Mouse (Mus musculus) kidney, postnatal 4 days (tissue): ENCODE measurements around the gene Gpr160.
"Not testable (repeated sequence)": the region's sequence is repeated elsewhere in the genome, so short reads cannot be mapped to it uniquely, and the experiment has no call there.

Experiments used
- DNase-seq, 2 experiments: peaks; one replicate each; pipeline ENCODE4 v3.0.0; 2021; ENCODE audit warnings: mixed read lengths in 2 of 2

Gpr160 gene

DNA sequence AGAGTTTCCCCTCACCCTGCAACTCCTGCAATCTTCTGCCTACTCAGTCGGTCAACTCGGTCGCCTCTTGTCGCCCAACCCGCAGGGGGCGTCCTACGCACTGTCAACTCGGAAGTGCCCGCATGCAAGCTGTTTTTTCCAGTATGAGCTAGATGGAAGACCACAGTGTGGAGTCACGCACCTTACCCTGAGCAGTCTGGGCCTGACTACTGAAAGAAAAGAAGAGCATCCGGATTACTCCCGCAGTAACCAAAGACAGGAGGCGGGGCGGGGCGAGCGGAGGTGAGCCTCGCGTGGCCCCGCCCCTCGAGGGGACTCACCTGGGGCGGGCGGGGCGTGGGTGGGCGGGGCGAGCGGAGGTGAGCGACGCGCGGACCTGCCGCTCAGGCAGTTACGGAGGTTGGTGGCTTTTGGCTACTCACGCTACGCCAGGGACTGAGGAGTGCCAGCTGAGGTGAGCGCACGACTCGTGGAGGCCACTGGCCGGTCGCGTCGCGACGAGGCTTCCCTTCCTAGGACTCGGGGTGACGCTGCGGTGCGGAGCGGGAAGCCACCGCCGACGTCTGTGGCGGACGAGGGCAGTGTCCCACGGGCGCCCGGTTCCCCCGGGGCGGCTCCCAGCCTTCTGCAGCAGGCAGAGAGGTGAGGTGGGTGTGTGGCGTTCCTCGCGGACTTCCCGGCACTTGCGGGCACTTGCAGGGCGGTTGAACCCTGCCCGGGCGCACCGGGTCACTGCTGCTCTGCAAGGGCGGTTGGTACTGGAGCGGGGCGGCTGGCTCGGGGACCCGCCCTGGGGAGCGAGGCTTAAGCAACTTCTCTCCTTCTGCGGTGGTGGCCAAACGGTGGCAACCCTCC lies at the start of gene Gpr160:
Gpr160 (plus strand) TSS at position 347 of the 855 bp plus-strand sequence.
- peak; percentile 77 to 85 for DNase-seq

DNA sequence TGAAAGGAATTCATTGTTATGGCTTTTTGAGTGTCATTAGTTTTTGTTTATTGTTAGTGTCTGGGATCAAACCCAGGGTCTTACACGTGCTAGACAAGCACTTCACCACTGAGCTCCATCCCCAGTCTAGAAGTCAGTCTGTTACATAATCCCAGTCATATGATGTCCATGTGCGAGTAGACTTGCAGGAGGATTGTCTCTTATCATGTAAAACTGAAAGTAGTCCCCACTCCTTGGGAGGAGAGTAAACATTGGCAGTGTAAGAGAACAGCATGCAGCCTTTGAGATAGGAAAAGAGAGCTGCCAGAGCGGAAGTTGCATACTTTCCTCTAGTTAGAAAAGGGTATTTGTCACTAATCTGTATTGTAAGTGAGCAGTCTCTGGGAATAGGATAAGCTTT lies 42.9 kb upstream of the Gpr160 start:
- no peak for DNase-seq

DNA sequence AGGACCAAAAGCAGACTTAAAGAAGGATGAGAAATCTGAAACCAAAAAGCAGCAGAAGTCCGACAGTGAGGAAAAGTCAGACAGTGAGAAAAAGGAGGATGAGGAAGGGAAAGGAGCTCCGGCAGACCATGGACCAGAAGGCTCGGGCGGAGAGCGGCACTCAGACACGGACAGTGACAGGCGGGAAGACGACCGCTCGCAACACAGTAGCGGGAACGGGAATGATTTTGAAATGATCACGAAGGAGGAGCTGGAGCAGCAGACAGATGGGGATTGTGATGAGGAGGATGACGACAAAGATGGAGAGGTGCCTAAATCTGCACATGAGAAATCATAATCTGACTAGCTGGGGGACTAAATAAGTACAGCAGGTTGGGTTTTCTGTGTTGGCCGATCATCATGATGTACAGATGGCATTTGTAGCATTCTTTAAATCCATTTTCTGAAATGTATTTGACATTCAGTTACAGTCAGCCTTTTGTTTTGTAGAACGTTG lies 37.1 kb upstream of the Gpr160 start:
- no peak for DNase-seq

DNA sequence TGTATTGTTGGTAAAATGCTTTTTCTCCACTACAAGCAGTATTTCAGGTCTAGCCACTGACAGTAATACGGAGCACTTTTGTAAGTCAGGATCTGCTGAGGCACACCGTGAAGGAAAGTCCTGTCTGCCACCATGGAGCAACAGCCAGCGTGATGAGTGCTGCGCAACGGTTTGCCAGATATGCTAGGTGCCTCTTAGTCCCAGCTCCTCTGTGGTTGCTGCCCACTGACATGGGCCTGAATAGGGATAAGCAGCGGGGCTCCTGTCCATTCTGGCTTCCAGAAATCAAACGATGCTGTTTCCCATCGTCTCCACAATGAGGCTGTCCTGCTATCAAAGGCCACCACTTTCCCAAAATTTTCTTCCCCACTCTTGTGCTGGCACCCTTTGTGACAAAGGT lies 33.6 kb upstream of the Gpr160 start:
- DNase-seq, result no peak

DNA sequence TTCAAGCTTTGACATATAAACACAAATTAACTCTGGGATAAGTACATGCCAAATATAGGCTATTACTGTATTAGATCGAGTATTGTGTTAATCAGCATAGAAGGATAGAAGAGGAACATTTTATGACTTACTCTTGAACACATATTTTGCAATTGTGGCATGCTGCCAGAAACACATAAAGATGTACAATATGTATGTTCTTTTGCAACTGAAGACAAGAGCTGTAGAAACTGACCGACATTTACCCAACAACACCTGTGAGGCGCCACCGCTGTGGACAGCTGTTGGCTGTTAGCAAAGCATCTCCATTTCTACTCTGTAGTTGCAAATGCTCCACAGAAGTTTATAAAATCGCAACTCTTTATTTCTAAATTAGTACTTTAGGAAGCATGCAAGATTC lies 29.7 kb upstream of the Gpr160 start:
- DNase-seq, result no peak

DNA sequence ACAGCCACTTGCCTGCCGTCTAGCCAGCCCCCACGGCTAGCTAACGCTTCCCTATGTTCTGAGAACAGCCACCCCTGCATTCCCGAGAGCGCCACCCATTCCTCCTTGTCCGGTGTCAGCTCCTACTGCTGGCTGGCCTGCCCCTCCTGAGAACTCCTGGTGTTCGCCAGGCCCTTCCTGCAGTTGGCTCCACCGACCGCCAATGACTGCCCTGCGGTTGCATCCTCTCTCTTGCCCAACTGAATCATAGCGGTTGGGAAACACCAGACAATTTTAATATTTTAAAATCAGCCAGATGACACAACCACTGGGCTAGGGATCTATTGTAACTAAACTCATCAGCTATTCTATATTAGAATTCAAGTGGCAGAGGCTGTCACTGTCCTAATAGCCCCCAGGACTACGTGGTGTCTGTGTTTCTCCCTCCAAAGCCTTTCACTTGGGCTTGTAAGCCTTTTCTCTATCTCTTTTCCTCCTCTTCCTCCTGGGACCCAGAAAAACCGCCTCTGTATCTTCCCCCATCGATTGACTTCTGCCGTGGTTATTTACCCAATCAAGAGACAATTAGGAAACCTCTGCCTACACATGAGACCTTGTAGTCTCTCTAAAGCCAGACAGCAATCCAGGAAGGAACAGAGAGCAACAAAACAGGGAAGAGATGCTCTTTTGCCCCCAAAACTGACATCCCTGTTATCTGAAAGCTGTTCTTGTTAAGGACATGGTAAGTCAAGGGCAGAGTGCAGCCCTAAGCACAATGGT lies 23.7 kb upstream of the Gpr160 start:
- no peak for DNase-seq

DNA sequence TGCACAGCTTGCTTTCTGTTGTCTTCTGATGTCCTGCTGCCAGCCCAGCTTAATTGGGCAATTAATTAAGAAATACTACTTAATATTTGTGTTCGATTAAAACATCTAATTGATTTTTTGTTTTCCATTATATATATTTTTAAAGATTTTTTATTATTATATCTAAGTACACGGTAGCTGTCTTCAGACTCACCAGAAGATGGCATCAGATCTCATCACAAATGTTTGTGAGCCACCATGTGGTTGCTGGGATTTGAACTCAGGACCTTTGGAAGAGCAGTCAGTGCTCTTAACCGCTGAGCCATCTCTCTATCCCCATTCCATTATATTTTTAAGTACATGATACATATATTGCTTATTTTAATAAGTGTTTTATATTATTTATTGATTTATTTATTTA lies 22.5 kb upstream of the Gpr160 start:
- no peak for DNase-seq

DNA sequence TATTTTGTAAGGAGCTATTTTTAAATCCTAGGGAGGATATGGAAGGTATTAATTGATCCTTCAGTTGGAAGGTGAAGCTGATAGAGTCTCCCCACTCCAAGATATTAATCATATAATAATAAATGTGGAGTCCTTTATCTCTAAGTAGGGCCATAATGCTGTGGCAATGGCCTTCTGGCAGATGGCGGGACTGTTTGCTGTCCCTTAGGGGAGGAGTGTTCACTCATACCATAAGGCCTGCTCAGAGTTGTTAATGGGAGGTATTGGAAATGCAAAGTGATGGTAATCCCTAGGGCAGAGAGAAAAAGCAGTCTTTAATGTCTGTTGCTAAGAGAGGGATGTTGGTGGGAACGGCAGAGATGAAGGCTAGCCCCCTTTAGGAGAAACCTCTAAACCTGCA lies 10.0 kb upstream of the Gpr160 start:
- DNase-seq, result no peak

DNA sequence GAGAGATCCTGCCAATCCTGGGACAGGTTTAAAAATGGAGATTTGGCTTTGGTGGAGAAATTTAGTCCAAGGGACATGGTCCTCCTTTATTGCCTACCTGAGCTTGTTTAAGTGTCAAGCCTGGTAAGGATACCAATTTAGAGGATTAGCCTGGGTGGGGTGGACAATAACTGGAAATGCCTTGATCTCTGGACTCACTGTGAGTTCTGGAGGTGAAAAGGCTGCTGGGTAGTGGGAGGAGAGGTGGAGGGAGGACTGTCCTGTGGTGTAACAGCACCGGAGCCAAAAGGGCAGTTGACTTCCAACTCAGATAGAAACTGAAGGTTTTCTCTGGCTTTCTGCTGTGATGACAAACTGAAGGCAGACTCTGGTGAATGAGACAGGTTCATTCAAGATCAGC lies 8.3 kb upstream of the Gpr160 start:
- no peak for DNase-seq

DNA sequence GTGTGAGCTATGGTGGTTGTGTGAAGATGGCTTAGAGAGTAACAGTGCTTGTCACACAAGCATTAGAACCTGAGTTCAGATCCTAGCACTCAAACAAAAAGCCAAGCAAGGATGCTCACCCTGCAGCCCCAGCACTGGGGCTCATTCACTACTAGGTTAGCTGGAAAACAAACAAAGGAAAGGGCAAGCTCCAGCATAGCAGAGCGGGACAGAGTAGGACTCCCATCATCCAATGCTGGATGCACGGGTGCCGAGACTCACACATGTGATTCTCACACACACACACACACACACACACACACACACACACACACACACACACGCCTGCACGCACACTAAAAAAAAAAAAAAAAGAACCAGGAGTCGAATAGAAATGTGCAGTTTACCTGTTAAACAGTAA lies 4.3 kb upstream of the Gpr160 start:
- DNase-seq, result no peak

DNA sequence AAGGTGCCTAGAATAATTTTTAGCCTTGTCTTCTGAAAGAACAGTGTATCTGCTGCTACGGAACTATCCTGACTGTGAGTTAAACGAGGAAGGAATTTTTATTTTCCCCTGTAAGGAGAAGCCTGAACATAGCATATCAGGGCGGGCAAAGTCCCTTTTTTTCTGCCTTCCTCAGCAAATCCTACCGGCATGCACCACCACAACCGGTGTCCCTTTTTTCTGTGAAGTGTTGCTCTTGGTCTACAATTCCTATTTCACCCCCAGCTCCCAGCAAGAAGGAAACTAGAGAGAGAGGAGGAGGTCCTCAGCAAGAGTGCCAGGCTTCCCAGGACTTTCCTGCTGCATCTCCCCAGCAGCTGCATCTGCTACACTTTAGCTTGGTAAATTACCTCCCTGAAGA lies 2.2 kb upstream of the Gpr160 start:
- no peak for DNase-seq

DNA sequence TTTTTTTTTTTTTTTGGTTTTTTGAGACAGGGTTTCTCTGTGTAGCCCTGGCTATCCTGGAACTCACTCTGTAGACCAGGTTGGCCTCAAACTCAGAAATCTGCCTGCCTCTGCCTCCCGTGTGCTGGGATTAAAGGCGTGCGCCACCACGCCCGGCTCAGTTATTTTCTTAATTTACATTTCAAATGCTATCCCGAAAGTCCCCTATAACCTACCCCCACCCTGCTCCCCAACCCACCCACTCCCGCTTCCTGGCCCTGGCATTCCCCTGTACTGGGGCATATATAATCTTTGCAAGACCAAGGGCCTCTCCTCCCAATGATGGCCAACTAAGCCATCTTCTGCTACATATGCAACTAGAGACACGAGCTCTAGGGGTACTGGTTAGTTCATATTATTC lies 3.8 kb downstream of the Gpr160 start:
- not testable (repeated sequence) for DNase-seq

DNA sequence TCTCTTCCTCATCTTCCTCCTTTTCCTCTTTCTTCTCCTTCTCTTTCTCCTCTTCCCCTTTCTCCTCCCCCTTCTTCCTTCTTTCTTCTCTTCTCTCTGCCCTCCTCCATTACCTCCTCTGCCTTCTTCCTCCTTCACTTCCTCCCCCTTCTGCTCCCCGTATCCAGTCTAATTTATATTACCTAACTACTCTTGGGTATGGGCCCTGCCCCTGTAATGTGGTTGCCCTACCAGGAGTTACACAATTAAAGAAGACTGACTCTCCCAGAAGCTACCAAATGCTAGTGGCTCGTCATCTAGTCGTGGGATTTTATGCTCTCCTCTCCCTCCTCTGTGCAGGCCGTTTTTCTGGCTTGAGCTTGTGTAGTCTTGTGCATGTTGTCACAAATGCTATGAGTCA lies 5.0 kb downstream of the Gpr160 start:
- DNase-seq, result no peak

DNA sequence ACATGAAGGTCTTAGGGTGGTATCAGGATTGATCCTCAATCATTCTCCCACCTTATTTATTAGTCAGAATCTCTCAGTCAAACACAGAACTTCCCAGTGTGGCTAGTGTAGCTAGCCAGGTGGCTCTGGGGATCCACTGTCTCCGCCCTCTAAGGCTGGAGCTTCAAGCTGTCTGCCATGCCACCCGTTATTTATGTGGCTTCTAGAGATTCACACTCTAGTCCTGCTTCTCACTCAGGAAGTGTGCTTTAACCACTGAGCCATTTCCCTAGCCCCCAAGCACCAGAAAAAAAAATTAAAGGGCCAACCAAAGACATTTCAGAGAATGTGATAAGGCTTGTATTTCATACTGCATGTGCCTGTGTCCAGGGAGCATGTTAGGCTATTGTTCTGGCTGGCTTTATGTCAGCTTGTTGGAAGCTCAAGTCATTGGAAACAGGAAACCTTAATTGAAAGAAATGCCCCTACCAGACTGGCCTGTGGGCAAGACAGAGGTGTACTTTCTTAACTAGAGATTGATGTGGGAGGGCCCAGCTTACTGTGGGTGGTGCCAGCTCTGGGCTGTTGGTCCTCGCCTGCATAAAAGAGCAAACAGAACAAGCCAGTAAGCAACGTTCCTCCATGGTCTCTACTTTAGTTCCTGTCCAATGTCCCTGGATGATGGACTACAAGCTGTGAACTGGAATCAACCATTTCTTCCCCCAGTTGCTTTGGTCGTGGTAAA lies 8.1 kb downstream of the Gpr160 start:
- DNase-seq, result no peak

DNA sequence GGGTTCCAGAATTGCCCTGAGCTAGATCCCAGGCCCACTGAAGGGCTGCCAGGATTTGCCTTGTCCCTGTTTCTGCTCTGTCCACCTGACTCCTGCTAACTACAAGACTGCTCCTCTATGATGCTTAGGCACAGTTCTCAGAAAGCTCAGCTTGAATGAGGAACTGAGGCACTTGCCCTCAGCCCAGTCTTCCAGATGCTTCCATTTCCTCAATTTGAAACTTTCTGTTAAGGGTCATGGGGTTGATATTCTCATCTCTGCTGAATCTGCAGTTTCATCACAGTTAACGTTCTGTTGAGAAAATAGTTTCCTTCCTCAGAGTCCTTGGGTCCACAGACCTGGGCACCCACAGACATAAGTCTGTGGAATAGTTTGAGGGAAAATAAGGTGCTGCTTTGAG lies 8.9 kb downstream of the Gpr160 start:
- no peak for DNase-seq

DNA sequence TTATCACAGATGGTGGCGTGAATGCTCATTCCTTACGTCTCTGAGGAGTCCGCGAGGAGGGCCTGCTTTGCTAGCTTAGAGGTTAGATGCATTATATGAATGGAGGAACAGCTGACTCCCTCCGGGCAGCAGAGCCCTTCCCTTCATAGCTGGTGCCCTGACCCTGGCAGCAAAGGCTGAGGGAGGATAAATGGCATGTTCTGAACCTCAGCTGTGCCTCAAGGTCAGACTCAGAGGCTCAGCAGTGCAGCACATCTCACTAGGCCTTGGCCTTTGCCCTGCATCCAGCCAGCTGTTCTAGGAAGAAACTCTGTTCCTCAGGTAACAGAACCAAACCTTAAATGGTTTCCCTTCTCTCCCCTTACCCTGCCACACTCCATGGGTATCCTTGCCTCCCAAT lies 12.4 kb downstream of the Gpr160 start:
- no peak for DNase-seq

DNA sequence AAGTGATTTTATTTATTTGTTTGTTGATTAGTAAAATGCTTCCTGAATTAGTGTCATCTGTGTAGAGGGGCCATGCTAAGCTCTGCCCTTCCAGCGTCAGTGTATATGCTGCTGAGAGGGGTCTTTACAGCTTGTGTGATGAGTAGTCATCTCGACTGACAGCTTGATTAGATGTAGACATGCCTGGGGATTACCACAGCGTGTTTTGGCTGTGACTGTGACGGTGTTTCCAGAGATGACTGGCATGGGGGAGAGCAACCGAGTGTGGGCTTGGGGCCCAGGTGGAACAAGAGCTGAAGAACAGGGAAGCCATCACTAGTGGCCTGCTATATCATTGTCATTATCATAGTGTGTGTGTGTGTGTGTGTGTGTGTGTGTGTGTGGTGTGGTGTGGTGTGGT lies 12.9 kb downstream of the Gpr160 start:
- DNase-seq, result no peak

DNA sequence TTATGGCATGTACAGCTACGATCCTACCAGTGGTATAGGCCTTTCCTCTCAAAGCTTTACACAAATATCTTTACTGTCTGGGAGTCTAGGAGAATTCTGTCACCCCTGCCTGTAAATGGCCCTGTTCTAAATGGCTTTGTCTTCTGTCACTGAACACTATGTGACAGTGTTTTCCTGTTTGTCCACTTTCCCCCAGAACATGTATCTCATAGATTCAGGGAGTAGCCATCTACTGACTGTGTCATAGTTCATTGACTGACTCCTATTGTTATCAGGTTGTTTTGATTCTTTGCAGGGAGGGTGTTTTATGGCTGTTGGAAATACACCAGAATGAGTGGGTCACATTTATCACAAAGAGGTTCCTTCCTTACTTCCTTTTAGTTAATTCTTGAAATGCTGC lies 14.2 kb downstream of the Gpr160 start:
- DNase-seq, result no peak

DNA sequence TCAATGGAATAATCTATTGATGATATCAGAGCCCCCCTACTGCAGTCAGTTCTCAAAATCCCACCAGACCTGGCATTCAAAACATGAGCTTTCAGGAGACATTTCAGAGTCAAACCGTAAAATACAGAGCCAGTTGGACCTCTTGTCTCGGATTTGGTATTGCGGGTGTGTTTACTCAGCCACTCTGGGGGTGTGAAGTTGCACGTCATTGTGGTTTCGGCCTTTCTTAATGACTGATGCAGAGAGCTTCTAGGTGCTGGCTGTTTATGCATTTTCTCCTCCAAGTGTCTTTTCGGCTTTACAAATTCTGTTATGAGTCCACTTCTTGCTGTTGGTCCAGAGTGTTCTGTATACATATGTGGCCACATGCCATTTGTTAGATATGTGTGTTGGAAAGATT lies 21.0 kb downstream of the Gpr160 start:
- DNase-seq, result no peak

DNA sequence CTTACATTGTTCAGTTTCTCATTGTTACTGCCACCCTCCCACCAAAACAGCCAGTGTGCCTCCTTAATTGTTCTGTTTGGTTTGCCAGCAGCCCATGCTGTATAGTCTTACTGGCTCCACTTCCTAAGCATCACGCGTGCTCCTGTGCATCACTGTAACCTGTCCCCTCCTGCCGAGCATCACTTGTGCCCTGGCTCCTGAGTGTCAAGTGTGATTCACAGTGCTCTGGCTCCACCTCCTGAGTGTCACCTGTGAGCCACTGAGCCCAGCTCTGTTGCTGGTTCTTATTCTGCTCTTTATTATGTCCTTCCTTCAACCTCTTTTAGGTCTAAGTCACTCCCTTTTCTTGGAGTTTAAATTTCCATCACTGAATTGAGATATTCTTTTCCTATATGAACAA lies 31.7 kb downstream of the Gpr160 start:
- DNase-seq, result no peak

DNA sequence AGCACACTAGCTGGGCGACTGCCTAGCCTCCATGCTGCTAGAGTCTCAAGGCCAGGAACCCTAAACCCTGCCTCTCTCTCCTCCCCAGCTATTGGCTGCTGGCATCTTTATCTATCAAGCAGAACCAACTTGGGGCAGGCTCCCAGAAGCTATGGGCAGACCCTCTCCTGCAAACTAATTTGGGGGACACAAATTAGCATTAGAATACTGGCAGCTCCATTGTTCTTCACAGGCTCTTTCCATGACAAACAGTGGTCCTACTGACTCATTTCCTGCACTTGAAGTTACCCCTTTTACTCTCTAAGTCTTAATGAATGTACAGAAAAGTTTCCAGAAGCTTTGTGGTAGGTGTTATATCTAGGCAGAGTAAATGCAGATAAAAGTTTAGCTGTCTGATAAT lies 33.3 kb downstream of the Gpr160 start:
- DNase-seq, result no peak

DNA sequence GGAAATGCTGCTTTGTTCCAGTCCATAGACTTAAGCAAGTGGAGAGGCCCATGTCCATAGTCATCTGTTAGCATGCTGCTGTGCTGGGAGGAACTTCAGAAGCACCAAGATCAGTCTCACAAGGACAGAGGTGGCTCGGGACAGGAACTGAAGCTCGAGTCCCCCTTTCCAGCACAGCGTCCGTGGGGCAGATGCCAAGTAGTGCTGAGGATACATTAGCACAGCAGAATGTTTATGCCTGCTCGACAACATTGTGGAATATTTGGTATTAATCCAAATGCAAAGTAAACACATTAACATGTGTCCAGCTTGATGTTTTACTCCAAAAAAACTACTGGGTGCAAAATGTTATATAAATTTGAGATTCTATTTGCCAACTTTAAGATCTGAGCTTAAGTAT lies 41.0 kb downstream of the Gpr160 start:
- no peak for DNase-seq

DNA sequence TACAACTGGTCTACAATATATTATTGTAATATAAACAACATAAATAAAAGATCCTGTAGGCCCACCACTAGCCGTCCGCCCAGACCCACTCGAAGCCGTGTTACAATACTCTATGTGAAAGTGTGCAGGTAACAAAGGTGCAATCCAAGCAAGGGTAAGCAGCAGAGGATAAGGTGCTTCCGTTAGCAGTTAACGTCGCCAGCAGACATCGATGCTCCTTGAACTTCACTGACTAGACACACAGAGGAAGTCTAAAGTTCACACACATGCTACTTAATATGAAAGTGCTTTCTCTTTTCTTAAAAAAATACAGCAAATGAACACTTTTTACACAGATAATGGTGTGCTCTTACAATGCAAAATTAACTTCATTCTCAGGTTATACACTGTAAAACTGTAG lies 43.7 kb downstream of the Gpr160 start:
- no peak for DNase-seq

DNA sequence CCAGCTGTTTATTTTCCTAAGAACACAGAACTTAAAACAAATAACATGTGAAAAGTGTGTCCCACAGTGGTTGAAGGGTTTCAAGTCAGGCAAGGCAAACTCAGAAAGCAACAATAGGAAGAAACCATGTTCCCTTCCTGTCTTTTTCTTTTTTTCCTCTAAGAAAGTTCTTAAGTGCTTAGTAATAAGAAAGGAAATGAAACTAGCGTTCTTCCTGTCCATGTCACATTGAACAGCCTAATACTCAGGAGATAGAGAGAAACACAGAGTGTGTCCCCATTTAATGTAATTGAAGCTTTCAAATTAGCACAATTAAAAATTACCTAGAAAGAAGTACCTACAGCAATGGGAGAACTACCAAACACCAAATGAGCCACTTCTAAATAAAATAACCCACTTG lies 48.9 kb downstream of the Gpr160 start:
- DNase-seq, result no peak
